Mouse (Mus musculus): ENCODE results near the gene Taf7l. TPM values are rescaled to one million over a fixed set of nuclear protein-coding genes. Genes with fewer than 3 reads are reported as not detected.

The Taf7l gene
- total RNA-seq (2015; ENCODE audit: low replicate concordance): not detected in 2 replicates
- not detected in 2 replicates for total RNA-seq (2017; ENCODE audit: low replicate concordance)

DNA sequence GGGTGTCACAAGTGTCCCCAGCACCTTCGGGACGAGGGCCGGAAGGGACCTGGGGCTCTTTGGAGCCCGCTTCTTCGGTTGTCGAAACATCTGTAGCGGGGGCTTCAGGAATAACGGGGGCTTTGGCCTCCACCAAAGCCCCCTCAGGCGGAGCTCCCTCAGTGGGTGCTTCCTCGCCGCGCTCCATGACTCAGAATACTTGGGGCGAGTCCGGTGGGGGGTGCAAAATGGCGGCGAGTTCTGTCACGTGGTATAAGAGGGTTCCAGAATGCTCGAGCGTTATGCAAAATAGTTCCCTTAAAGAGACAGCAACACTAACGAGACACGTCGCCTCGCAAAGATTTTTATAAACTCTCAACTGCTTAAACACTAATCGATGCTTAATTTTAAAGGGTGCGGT, at the start of gene Taf7l:
Gene Taf7l (minus strand): TSS at position 201 of the 400 bp plus-strand sequence.
- ATAC-seq (replicated peaks; ENCODE audit: low FRiP score, poor library complexity, severe bottlenecking): no peak

DNA sequence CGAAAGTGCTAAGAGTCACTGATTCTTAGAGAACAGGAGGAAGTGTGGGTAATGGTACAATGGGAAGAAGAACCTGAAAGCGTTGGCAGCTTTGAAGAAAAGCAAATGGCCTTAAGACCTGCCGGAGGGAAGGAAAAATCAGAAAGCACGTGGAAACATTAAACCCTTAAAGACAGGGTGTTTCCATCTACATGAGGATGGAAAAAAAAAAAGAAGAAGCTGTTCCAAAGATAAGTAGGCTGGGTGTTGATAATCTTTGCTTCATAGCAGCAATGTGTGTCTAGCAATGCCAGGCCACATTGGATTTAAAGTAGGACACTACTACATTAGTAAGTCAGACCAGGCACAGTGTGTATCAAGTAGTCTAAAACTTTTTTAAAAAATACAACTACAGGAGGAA, 49.0 kb upstream of the Taf7l start:
- no peak for ATAC-seq (replicated peaks; ENCODE audit: low FRiP score, poor library complexity, severe bottlenecking)

DNA sequence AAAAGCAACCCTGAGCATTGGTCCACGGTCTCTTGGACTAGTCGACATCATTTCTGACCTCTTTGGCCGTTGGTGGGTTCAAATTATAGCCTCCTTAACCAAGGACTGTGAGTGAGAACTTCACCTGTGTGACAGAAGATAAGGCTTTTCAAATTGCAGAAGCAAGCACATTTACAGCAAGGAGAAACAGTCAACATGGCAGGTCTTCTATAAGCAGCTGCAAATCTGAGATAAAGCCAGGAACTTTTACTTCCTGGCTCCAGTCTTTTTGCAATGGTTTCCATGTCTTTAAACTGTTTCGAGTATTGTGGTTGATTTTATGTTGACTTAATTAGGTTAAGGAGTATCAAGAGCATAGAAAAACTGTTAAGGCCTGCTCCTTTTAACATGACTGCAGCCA, 47.5 kb upstream of the Taf7l start:
- no peak for ATAC-seq (replicated peaks; ENCODE audit: low FRiP score, poor library complexity, severe bottlenecking)

DNA sequence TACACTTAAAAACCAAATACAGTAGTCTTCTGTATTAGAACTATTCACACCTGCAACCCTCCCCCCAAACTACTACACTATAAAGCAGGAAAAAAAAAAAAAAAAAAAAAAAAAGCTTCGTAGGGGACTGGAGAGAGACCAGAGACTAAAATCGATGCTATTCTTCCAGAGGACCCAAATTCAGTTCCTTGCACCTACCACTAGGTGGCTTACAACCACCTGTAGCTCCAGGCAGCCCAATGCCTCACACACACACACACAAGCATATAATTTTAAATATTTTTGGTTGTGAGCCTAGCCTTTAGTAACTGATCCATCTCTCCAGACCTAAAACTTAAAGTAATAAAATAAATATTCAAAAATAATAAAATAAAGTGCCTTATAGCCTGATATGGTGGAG, 33.2 kb upstream of the Taf7l start:
- ATAC-seq (replicated peaks; ENCODE audit: low FRiP score, poor library complexity, severe bottlenecking): 0 out of 2 replicates have a peak, but pooled peaks have one; percentile 42

- ATAC-seq (replicated peaks; ENCODE audit: low FRiP score, poor library complexity, severe bottlenecking): no peak
These were observed 31.7 kb upstream of the Taf7l start for GRCm38 (mm10) chrX:134507977-134508376.

- ATAC-seq (replicated peaks; ENCODE audit: low FRiP score, poor library complexity, severe bottlenecking): no peak
These were observed 24.4 kb upstream of the Taf7l start for GRCm38 (mm10) chrX:134500651-134501050.

GRCm38 (mm10) chrX:134481720-134482119, 5.4 kb upstream of the Taf7l start:
- ATAC-seq (replicated peaks; ENCODE audit: low FRiP score, poor library complexity, severe bottlenecking): no peak

DNA sequence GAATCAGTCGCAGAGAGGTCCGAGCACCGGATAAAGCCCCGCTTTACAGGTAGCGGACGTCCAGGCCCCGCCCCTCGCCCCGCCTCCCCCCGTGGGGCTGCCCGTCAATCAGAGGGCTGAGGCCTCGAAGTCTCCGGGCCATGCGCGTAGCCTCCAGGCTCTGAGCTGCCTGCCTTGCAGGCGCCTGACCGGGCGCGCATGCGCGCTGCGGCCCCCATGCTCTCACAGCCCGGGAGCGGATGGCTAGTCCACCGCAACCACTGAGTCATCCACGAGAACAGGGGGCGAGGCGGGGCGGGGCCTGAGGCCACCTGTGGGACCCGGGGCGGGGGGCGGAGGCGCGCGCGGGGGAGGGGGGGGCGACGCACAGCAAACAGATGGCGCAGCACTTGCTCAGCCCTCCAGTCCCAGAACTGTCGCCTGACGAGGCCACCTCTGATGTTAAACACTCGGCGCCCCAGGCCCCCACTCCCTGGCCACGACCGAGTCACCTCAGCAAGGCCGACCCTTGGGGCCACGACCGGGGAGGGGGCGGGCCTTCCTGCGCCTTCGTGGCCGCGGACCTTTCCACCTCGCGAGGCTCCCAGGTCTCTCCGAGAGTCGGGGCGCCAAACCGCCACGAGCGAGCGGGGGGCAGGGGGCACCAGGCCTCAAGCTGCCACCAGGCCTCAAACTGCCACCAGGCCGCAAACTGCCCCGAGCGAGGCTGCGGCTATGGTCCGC, 1.1 kb downstream of the Taf7l start:
- no peak for ATAC-seq (replicated peaks; ENCODE audit: low FRiP score, poor library complexity, severe bottlenecking)

GRCm38 (mm10) chrX:134427307-134427706, 49.0 kb downstream of the Taf7l start:
- no peak for ATAC-seq (replicated peaks; ENCODE audit: low FRiP score, poor library complexity, severe bottlenecking)

DNA sequence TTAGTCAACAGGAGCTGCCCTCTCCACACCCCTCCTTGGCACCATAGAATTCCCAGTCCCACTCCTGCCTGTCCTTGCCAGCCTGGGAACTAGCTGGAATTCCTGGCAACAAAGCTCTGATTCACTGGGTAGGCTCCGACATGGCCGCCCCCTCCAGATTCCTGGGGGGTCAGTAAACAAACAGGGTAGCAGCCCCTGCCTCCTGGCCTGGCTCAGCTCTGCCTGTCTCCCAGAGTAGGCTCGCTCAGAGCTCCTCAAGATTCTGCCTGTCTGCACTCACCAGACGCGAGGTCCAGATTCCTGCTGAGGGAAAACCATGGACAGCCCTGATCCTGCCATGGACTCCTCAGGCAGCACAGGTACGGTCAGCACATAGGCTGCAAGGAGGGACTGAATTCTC, 49.5 kb downstream of the Taf7l start:
- ATAC-seq (replicated peaks; ENCODE audit: low FRiP score, poor library complexity, severe bottlenecking): no peak

DNA sequence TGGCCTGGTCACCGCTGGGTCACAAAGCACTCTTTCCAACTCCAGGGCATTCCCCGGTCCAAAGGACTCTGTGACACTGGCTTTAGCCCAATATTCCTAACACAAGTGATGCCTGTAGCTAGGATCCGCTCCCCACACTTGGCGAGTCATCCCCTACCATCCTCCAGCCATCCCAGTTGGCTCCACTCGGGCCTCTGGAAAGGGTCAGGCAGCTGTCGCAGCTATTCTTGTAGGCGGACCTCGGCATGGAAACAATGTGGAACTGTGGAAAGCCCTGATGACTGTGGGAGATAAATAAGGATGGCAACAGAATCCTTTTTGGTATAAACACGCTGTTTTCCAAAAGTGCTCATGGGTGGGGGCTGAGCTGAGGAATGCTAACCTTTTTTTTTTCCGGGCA, 50.5 kb downstream of the Taf7l start:
- ATAC-seq (replicated peaks; ENCODE audit: low FRiP score, poor library complexity, severe bottlenecking): no peak

DNA sequence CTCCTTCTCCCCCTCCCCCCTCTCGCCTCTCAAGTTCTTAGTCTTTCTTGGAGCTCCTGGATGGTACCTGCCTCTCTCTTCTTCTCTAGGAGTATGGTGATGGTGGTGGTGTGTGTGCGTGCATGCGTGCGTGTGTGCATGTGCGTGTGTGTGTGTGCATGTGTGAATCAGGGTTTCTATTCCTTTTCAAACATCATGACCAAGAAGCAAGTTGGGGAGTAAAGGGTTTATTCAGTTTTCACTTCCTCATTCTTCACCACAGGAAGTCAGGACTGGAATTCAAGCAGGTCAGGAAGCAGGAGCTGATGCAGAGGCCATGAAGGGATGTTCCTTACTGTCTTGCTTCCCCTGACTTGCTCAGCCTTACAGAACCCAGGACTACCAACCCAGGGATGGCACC, 52.0 kb downstream of the Taf7l start:
- ATAC-seq (replicated peaks; ENCODE audit: low FRiP score, poor library complexity, severe bottlenecking): no peak

GRCm38 (mm10) chrX:134420097-134420496, 56.2 kb downstream of the Taf7l start:
- ATAC-seq (replicated peaks; ENCODE audit: low FRiP score, poor library complexity, severe bottlenecking): no peak

- ATAC-seq (replicated peaks; ENCODE audit: low FRiP score, poor library complexity, severe bottlenecking): no peak
These were observed 64.2 kb downstream of the Taf7l start for GRCm38 (mm10) chrX:134412096-134412495.

Other genes with a start within 250 kb of the Taf7l start
- 10.5 and 12.6 TPM in 2 replicates for gene Trmt2b, start 199.5 kb downstream of the Taf7l start, total RNA-seq (2015; ENCODE audit: low replicate concordance)
- 7.7 and 8.0 TPM in 2 replicates for gene Trmt2b, start 199.5 kb downstream of the Taf7l start, total RNA-seq (2017; ENCODE audit: low replicate concordance)
- gene Tmem35a, start 181.3 kb downstream of the Taf7l start, total RNA-seq (2015; ENCODE audit: low replicate concordance): not detected in 2 replicates
- gene Tmem35a, start 181.3 kb downstream of the Taf7l start, total RNA-seq (2017; ENCODE audit: low replicate concordance): not detected in 2 replicates
- 77.1 and 113 TPM in 2 replicates for gene Cenpi, start 168.4 kb downstream of the Taf7l start, total RNA-seq (2015; ENCODE audit: low replicate concordance)
- gene Cenpi, start 168.4 kb downstream of the Taf7l start, total RNA-seq (2017; ENCODE audit: low replicate concordance): 58.4 and 61.5 TPM in 2 replicates
- 2.2 and 6.7 TPM in 2 replicates for gene Drp2, start 71.9 kb downstream of the Taf7l start, total RNA-seq (2015; ENCODE audit: low replicate concordance)
- gene Drp2, start 71.9 kb downstream of the Taf7l start, total RNA-seq (2017; ENCODE audit: low replicate concordance): 3.9 and 4.4 TPM in 2 replicates
- 13.8 and 15.9 TPM in 2 replicates for gene Timm8a1, start 65.4 kb upstream of the Taf7l start, total RNA-seq (2015; ENCODE audit: low replicate concordance)
- 6.4 and 12.6 TPM in 2 replicates for gene Timm8a1, start 65.4 kb upstream of the Taf7l start, total RNA-seq (2017; ENCODE audit: low replicate concordance)
- gene Btk, start 107.1 kb upstream of the Taf7l start, total RNA-seq (2015; ENCODE audit: low replicate concordance): 18.0 and 23.4 TPM in 2 replicates
- 8.9 and 12.6 TPM in 2 replicates for gene Btk, start 107.1 kb upstream of the Taf7l start, total RNA-seq (2017; ENCODE audit: low replicate concordance)
- gene Rpl36a, start 109.2 kb upstream of the Taf7l start, total RNA-seq (2015; ENCODE audit: low replicate concordance): 511 and 528 TPM in 2 replicates
- 549 and 1,031 TPM in 2 replicates for gene Rpl36a, start 109.2 kb upstream of the Taf7l start, total RNA-seq (2017; ENCODE audit: low replicate concordance)
- gene Gla, start 124.6 kb upstream of the Taf7l start, total RNA-seq (2015; ENCODE audit: low replicate concordance): 1.3 TPM in 1 of 2 replicates, not detected in the other
- 1.4 and 2.1 TPM in 2 replicates for gene Gla, start 124.6 kb upstream of the Taf7l start, total RNA-seq (2017; ENCODE audit: low replicate concordance)
- 59.8 and 69.6 TPM in 2 replicates for gene Hnrnph2, start 124.7 kb upstream of the Taf7l start, total RNA-seq (2015; ENCODE audit: low replicate concordance)
- gene Hnrnph2, start 124.7 kb upstream of the Taf7l start, total RNA-seq (2017; ENCODE audit: low replicate concordance): 86.5 and 95.0 TPM in 2 replicates
- 1.1 TPM in 1 of 2 replicates, not detected in the other for gene Armcx4, start 210.0 kb upstream of the Taf7l start, total RNA-seq (2015; ENCODE audit: low replicate concordance)
- gene Armcx4, start 210.0 kb upstream of the Taf7l start, total RNA-seq (2017; ENCODE audit: low replicate concordance): 0.15 TPM in 1 of 2 replicates, not detected in the other
- gene Armcx1, start 241.5 kb upstream of the Taf7l start, total RNA-seq (2015; ENCODE audit: low replicate concordance): not detected in 2 replicates
- 0.15 and 0.39 TPM in 2 replicates for gene Armcx1, start 241.5 kb upstream of the Taf7l start, total RNA-seq (2017; ENCODE audit: low replicate concordance)